Mouse (Mus musculus): Measurements from ENCODE around the gene Foxp1. TPM values are rescaled to one million over a fixed set of nuclear protein-coding genes. Genes with fewer than 3 reads are reported as not detected.
A peak's percentile ranks its signal among the peaks of the same experiment; 100 is the strongest.

Gene Foxp1
- polyA plus RNA-seq, 1 experiment from 2014 or later = 18.9 TPM

- Histone ChIP-seq H3K9ac (replicated peaks) (no peak overlapping the region), H3K9me3 (ENCODE audit: low read length) (no peaks in the 10 kb centered on the region), H3K4me2 (ENCODE audit: low read depth, low read length) (no peak overlapping the region), H3K4me1 (ENCODE audit: insufficient read depth) (peaks cover 31% of the 10 kb centered on the region), H3K4me3 (ENCODE audit: low read depth, low read length) (no peak overlapping the region), H3K27me3 (ENCODE audit: insufficient read depth, low read length) (no peaks in the 10 kb centered on the region), H3K27ac (ENCODE audit: low read depth) (peak overlapping the region; percentile 51), H3K36me3 (replicated peaks; ENCODE audit: insufficient read depth, low read length) (no peaks in the 10 kb centered on the region; the same call in none of the 2 replicates)
- no peak for ATAC-seq
- 79% methylated on average over 21 of the region's 21 CpGs for WGBS (ENCODE audit: insufficient replicate concordance)
- TF ChIP-seq EP300 (IDR thresholded peaks at IDR 0.05; ENCODE audit: low read depth) (no peak), CTCF (IDR thresholded peaks at IDR 0.05; ENCODE audit: low read depth) (no peak)
- DNase-seq = no peak
These were observed 528.3 kb downstream of the Foxp1 start for GRCm38 (mm10) chr6:98994104-98994787.

DNA sequence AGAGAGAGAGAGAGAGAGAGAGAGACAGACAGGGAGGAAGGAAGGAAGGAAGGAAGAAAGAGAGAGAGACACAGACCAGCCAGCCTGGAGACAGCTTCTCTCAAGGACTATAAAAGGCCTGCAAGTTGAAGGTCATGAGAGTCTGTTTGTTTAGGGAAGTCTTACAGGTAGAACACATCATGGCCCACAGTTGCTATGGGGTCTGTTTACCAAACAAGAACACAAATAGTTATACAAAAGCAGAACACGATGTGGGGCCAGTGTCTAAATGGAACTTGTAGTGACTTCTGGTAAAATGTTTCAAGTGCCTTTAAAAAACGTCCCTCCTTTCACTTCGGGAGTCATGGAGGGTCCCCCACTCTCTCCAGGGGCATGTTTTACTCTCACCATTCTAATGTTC lies 529.3 kb downstream of the Foxp1 start:
- no peak overlapping the region for H3K4me3 ChIP-seq (ENCODE audit: low read depth, low read length)
- H3K4me2 ChIP-seq (ENCODE audit: low read depth, low read length) = no peak overlapping the region
- no peaks in the 10 kb centered on the region for H3K27me3 ChIP-seq (ENCODE audit: insufficient read depth, low read length)
- no peak for ATAC-seq
- H3K27ac ChIP-seq (ENCODE audit: low read depth) = peak overlapping the region; percentile 66
- H3K4me1 ChIP-seq (ENCODE audit: insufficient read depth) = peaks cover 31% of the 10 kb centered on the region
- WGBS (ENCODE audit: insufficient replicate concordance) = 40% methylated on average over 3 of the region's 3 CpGs
- no peak overlapping the region for H3K9ac ChIP-seq (replicated peaks)
- no peaks in the 10 kb centered on the region; the same call in none of the 2 replicates for H3K36me3 ChIP-seq (replicated peaks; ENCODE audit: insufficient read depth, low read length)
- H3K9me3 ChIP-seq (ENCODE audit: low read length) = no peaks in the 10 kb centered on the region
- TF ChIP-seq EP300 (IDR thresholded peaks at IDR 0.05; ENCODE audit: low read depth) (no peak), CTCF (IDR thresholded peaks at IDR 0.05; ENCODE audit: low read depth) (no peak)
- DNase-seq = no peak

GRCm38 (mm10) chr6:98992772-98993147 lies 529.8 kb downstream of the Foxp1 start:
- DNase-seq (no peak), ATAC-seq (0 out of 2 replicates have a peak, but pooled peaks have one; percentile 26)
- no peaks in the 10 kb centered on the region for H3K27me3 ChIP-seq (ENCODE audit: insufficient read depth, low read length)
- no peaks in the 10 kb centered on the region; the same call in none of the 2 replicates for H3K36me3 ChIP-seq (replicated peaks; ENCODE audit: insufficient read depth, low read length)
- no peaks in the 10 kb centered on the region for H3K9me3 ChIP-seq (ENCODE audit: low read length)
- H3K4me2 ChIP-seq (ENCODE audit: low read depth, low read length) = no peak overlapping the region
- TF ChIP-seq CTCF (IDR thresholded peaks at IDR 0.05; ENCODE audit: low read depth) = no peak
- no peak for TF ChIP-seq EP300 (IDR thresholded peaks at IDR 0.05; ENCODE audit: low read depth)
- H3K9ac ChIP-seq (replicated peaks) = no peak overlapping the region
- peak overlapping the region; percentile 66 for H3K27ac ChIP-seq (ENCODE audit: low read depth)
- H3K4me3 ChIP-seq (ENCODE audit: low read depth, low read length) = no peak overlapping the region
- WGBS (ENCODE audit: insufficient replicate concordance) = 26% methylated on average over 7 of the region's 7 CpGs
- peaks cover 31% of the 10 kb centered on the region for H3K4me1 ChIP-seq (ENCODE audit: insufficient read depth)

DNA sequence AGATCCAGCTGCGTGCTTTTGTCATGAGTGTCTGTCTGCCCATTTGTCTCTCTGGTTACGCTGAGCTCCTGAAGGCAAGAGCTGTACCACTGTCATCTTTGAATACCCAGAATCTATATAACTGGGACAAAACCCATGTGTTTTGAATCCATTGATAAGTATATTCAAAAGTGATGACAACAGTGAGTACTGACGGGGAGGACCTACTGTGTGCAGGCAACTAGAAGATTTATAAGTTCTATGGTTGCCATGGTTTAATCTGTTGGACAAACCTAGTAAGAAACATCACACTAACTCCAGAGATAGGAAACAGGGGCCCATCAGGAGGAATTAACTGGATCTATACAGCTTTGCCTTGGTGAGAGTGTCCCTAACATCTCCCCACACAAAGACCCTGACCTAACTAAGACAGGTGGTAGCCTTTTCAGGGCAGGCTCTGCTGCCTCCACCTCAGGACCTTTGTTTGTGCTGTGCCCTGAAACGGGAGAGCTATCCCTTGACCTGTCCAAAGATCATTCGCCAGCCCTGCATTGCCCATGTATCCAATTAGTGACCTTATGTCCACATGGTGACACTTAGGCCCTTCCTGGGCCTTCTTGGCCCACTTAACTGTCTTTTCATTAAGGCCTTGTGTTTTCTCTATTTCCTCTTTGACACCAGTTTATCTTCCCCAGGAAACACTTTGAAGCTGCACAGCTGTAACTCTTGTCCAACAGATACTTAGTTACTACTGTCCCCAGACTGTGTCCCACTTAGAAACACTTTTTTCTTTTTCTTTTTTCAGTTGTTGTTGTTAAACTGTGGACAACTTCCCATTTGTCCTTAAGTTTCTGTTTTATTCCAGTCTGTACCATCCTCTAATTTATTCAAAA lies 530.4 kb downstream of the Foxp1 start:
- TF ChIP-seq EP300 (IDR thresholded peaks at IDR 0.05; ENCODE audit: low read depth) = no peak
- TF ChIP-seq CTCF (IDR thresholded peaks at IDR 0.05; ENCODE audit: low read depth) = no peak
- no peak for DNase-seq
- Histone ChIP-seq H3K9ac (replicated peaks) (no peak overlapping the region), H3K4me2 (ENCODE audit: low read depth, low read length) (no peak overlapping the region), H3K9me3 (ENCODE audit: low read length) (no peaks in the 10 kb centered on the region), H3K27me3 (ENCODE audit: insufficient read depth, low read length) (no peaks in the 10 kb centered on the region), H3K27ac (ENCODE audit: low read depth) (0 out of 2 replicates have a peak overlapping the region, but pooled peaks have one; percentile 12), H3K4me1 (ENCODE audit: insufficient read depth) (peaks cover 37% of the 10 kb centered on the region), H3K4me3 (ENCODE audit: low read depth, low read length) (no peak overlapping the region), H3K36me3 (replicated peaks; ENCODE audit: insufficient read depth, low read length) (no peaks in the 10 kb centered on the region; the same call in none of the 2 replicates)
- WGBS (ENCODE audit: insufficient replicate concordance) = 72% methylated on average over 5 of the region's 5 CpGs
- no peak for ATAC-seq

DNA sequence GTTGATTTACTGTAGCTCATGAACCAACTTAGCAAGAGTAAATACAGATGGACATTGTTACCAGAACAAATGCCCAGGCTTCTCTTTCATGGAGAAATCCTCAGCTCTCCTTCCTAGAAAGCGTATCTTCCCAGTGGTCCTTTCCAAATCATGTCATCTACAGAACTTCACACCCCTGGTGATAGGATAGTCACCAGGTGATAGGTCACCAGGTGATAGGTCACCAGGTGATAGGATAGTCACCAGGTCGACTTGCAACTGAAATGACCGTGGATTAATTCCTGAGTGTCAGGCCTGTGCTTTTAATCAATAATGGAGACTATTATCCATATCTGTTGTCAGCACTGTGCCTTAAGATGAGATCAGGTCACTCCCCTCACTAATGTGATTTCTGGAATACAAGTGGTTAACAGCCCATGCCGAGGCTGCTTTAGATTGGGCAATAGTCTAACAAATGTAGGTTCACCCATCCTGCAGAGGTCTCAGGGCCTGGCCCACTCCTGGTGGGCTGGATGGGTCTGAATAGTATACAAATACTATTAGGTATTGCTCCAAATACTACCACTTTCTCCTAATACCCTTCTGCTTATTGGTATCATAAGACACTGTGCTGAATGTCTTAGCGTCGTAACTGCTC lies 534.9 kb downstream of the Foxp1 start:
- TF ChIP-seq CTCF (IDR thresholded peaks at IDR 0.05; ENCODE audit: low read depth) (no peak), EP300 (IDR thresholded peaks at IDR 0.05; ENCODE audit: low read depth) (0 out of 2 replicates have a peak, but pooled peaks have one; percentile 9)
- H3K9ac ChIP-seq (replicated peaks) = no peak overlapping the region
- no peaks in the 10 kb centered on the region for H3K27me3 ChIP-seq (ENCODE audit: insufficient read depth, low read length)
- ATAC-seq (peak; percentile 77), DNase-seq (peak; percentile 34)
- H3K36me3 ChIP-seq (replicated peaks; ENCODE audit: insufficient read depth, low read length) = no peaks in the 10 kb centered on the region; the same call in 1 of the 2 replicates
- peaks cover 36% of the 10 kb centered on the region for H3K4me1 ChIP-seq (ENCODE audit: insufficient read depth)
- H3K9me3 ChIP-seq (ENCODE audit: low read length) = no peaks in the 10 kb centered on the region
- H3K4me3 ChIP-seq (ENCODE audit: low read depth, low read length) = no peak overlapping the region
- H3K4me2 ChIP-seq (ENCODE audit: low read depth, low read length) = no peak overlapping the region
- peak overlapping the region; percentile 66 for H3K27ac ChIP-seq (ENCODE audit: low read depth)
- 54% methylated on average over 6 of the region's 6 CpGs for WGBS (ENCODE audit: insufficient replicate concordance)

- no peaks in the 10 kb centered on the region for H3K9me3 ChIP-seq (ENCODE audit: low read length)
- no peak overlapping the region for H3K4me3 ChIP-seq (ENCODE audit: low read depth, low read length)
- H3K9ac ChIP-seq (replicated peaks) = no peak overlapping the region
- H3K36me3 ChIP-seq (replicated peaks; ENCODE audit: insufficient read depth, low read length) = no peaks in the 10 kb centered on the region; the same call in 1 of the 2 replicates
- no peak for TF ChIP-seq CTCF (IDR thresholded peaks at IDR 0.05; ENCODE audit: low read depth)
- no peak for TF ChIP-seq EP300 (IDR thresholded peaks at IDR 0.05; ENCODE audit: low read depth)
- ATAC-seq (no peak), DNase-seq (no peak)
- no peaks in the 10 kb centered on the region for H3K27me3 ChIP-seq (ENCODE audit: insufficient read depth, low read length)
- WGBS (ENCODE audit: insufficient replicate concordance) = 55% methylated on average over 2 of the region's 2 CpGs
- no peak overlapping the region for H3K27ac ChIP-seq (ENCODE audit: low read depth)
- H3K4me1 ChIP-seq (ENCODE audit: insufficient read depth) = peaks cover 23% of the 10 kb centered on the region
- no peak overlapping the region for H3K4me2 ChIP-seq (ENCODE audit: low read depth, low read length)
These were observed 537.1 kb downstream of the Foxp1 start for GRCm38 (mm10) chr6:98985452-98985851.
